Mouse (Mus musculus) heart, embryonic 16.5 days (tissue): ENCODE data around the gene Prdm16. TPM values are rescaled to one million over a fixed set of nuclear protein-coding genes. Genes with fewer than 3 reads are reported as not detected.
A peak's percentile ranks its signal among the peaks of the same experiment; 100 is the strongest.

Source experiments
- ATAC-seq: fragments of 200-750 bp; cut with Nextera tagmentation; replicated peaks from 2 replicates; pipeline ENCODE4 v1.8.0; 2017; ENCODE audit warnings: moderate number of reproducible peaks; ENCODE audit not compliant: insufficient read depth, low FRiP score; ENCODE audit errors: extremely low read depth
- H3K27ac ChIP-seq: fragments of 300-500 bp; sonication (generic); 2 replicates; pipeline ENCODE4 v1.5.1; 2014; ENCODE audit warnings: mild to moderate bottlenecking, low read length, control low read depth, moderate library complexity
- H3K27me3 ChIP-seq: fragments of 300-500 bp; sonication (generic); 2 replicates; pipeline ENCODE4 v1.6.1; 2014; ENCODE audit warnings: low read length, mixed read lengths; ENCODE audit not compliant: control insufficient read depth, insufficient read depth
- H3K36me3 ChIP-seq: fragments of 300-500 bp; sonication (generic); 2 replicates; pipeline ENCODE4 v1.6.1; 2014; ENCODE audit not compliant: control insufficient read depth, insufficient read depth
- H3K4me1 ChIP-seq: fragments of 300-500 bp; sonication (generic); 2 replicates; pipeline ENCODE4 v1.6.1; 2014; ENCODE audit warnings: low read length, mixed read lengths; ENCODE audit not compliant: control insufficient read depth, insufficient read depth
- H3K4me2 ChIP-seq: fragments of 300-500 bp; sonication (generic); 2 replicates; pipeline ENCODE4 v1.6.1; 2014; ENCODE audit warnings: low read depth, mild to moderate bottlenecking, control low read depth, low read length
- H3K4me3 ChIP-seq: fragments of 300-500 bp; sonication (generic); 2 replicates; pipeline ENCODE4 v1.5.1; 2014; ENCODE audit warnings: mild to moderate bottlenecking, control low read depth, low read length
- H3K9ac ChIP-seq: fragments of 300-500 bp; sonication (generic); 2 replicates; pipeline ENCODE4 v1.6.1; 2014; ENCODE audit warnings: low read length, control low read depth
- H3K9me3 ChIP-seq: fragments of 300-500 bp; sonication (generic); replicated peaks from 2 replicates; pipeline ENCODE4 v1.6.1; 2016; ENCODE audit warnings: low read length; ENCODE audit not compliant: control insufficient read depth
- WGBS: fragments of 180-500 bp; shearing (Covaris S2); extraction: QIAGEN DNeasy Blood & Tissue Kit; methylation state at CpG from one replicate; pipeline ENCODE4 v1.1.7; 2014; 5-methylcytosine and 5-hydroxymethylcytosine counted together
- polyA plus RNA-seq: library from polyadenylated mRNA; unstranded; fragments of >200 nt; fragmentation: Nextera tagmentation; extraction: Ambion mirVana; gene quantifications from 2 replicates; pipeline ENCODE4 v1.2.1, GENCODE M21; 2015

The Prdm16 gene
- polyA plus RNA-seq, 1 experiment from 2014 or later, result 18.2 TPM

GRCm38 (mm10) chr4:154478933-154479613, 157.6 kb downstream of the Prdm16 start:
- ATAC-seq, result no peak
- no peak overlapping the region for H3K4me3 ChIP-seq
- no peak overlapping the region for H3K9ac ChIP-seq
- H3K4me1 ChIP-seq, result peaks cover 45% of the 10 kb centered on the region
- WGBS, result 52% methylated on average over 8 of the region's 8 CpGs
- H3K36me3 ChIP-seq, result peaks cover 3% of the 10 kb centered on the region
- no peaks in the 10 kb centered on the region for H3K9me3 ChIP-seq
- H3K27ac ChIP-seq, result peak overlapping the region; percentile 46
- no peak overlapping the region for H3K4me2 ChIP-seq
- H3K27me3 ChIP-seq, result peaks cover 10% of the 10 kb centered on the region; the same call in 1 of the 2 replicates

GRCm38 (mm10) chr4:154473571-154474307, 162.9 kb downstream of the Prdm16 start:
- Histone ChIP-seq H3K4me2 (no peak overlapping the region), H3K9ac (no peak overlapping the region), H3K9me3 (no peaks in the 10 kb centered on the region), H3K27ac (no peak overlapping the region), H3K27me3 (peaks cover 12% of the 10 kb centered on the region; the same call in 1 of the 2 replicates), H3K4me3 (no peak overlapping the region), H3K36me3 (peaks cover 3% of the 10 kb centered on the region), H3K4me1 (peaks cover 9% of the 10 kb centered on the region)
- WGBS, result 31% methylated on average over 25 of the region's 25 CpGs
- no peak for ATAC-seq

GRCm38 (mm10) chr4:154472569-154472968, 164.1 kb downstream of the Prdm16 start:
- peaks cover 3% of the 10 kb centered on the region for H3K36me3 ChIP-seq
- no peak overlapping the region for H3K4me3 ChIP-seq
- no peak overlapping the region for H3K9ac ChIP-seq
- H3K9me3 ChIP-seq, result no peaks in the 10 kb centered on the region
- WGBS, result 40% methylated on average over 8 of the region's 8 CpGs
- H3K4me1 ChIP-seq, result peaks cover 9% of the 10 kb centered on the region
- peaks cover 12% of the 10 kb centered on the region; the same call in 1 of the 2 replicates for H3K27me3 ChIP-seq
- no peak for ATAC-seq
- no peak overlapping the region for H3K4me2 ChIP-seq
- H3K27ac ChIP-seq, result no peak overlapping the region

- peaks cover 3% of the 10 kb centered on the region for H3K36me3 ChIP-seq
- H3K27ac ChIP-seq, result no peak overlapping the region
- H3K4me2 ChIP-seq, result no peak overlapping the region
- H3K4me1 ChIP-seq, result peaks cover 9% of the 10 kb centered on the region
- no peak overlapping the region for H3K4me3 ChIP-seq
- 28% methylated on average over 17 of the region's 17 CpGs for WGBS
- ATAC-seq, result no peak
- H3K27me3 ChIP-seq, result peaks cover 12% of the 10 kb centered on the region; the same call in 1 of the 2 replicates
- no peak overlapping the region for H3K9ac ChIP-seq
- no peaks in the 10 kb centered on the region for H3K9me3 ChIP-seq
Observed at GRCm38 (mm10) chr4:154471447-154472101, 165.1 kb downstream of the Prdm16 start.

- H3K4me1 ChIP-seq, result peaks cover 2% of the 10 kb centered on the region; the same call in 1 of the 2 replicates
- no peaks in the 10 kb centered on the region for H3K9me3 ChIP-seq
- no peaks in the 10 kb centered on the region for H3K36me3 ChIP-seq
- peaks cover 4% of the 10 kb centered on the region for H3K27me3 ChIP-seq
- ATAC-seq, result no peak
- no peak overlapping the region for H3K9ac ChIP-seq
- H3K27ac ChIP-seq, result no peak overlapping the region
- WGBS, result 35% methylated on average over 5 of the region's 5 CpGs
- H3K4me3 ChIP-seq, result no peak overlapping the region
- H3K4me2 ChIP-seq, result no peak overlapping the region
Observed at GRCm38 (mm10) chr4:154466305-154466704, 170.4 kb downstream of the Prdm16 start.

- 65% methylated on average over 9 of the region's 9 CpGs for WGBS
- Histone ChIP-seq H3K9me3 (no peaks in the 10 kb centered on the region), H3K27ac (no peak overlapping the region), H3K27me3 (peaks cover 4% of the 10 kb centered on the region), H3K4me2 (no peak overlapping the region), H3K4me3 (no peak overlapping the region), H3K4me1 (peaks cover 2% of the 10 kb centered on the region; the same call in 1 of the 2 replicates), H3K36me3 (no peaks in the 10 kb centered on the region), H3K9ac (no peak overlapping the region)
- ATAC-seq, result no peak
Observed at GRCm38 (mm10) chr4:154465123-154465522, 171.6 kb downstream of the Prdm16 start.

GRCm38 (mm10) chr4:154460021-154460420, 176.7 kb downstream of the Prdm16 start:
- Histone ChIP-seq H3K4me3 (no peak overlapping the region), H3K9ac (no peak overlapping the region), H3K36me3 (no peaks in the 10 kb centered on the region), H3K9me3 (no peaks in the 10 kb centered on the region), H3K4me1 (peaks cover 2% of the 10 kb centered on the region), H3K27me3 (peaks cover 4% of the 10 kb centered on the region), H3K4me2 (no peak overlapping the region), H3K27ac (no peak overlapping the region)
- 70% methylated on average over 13 of the region's 13 CpGs for WGBS
- no peak for ATAC-seq

- Histone ChIP-seq H3K9me3 (no peaks in the 10 kb centered on the region), H3K4me1 (peaks cover 6% of the 10 kb centered on the region), H3K4me2 (no peak overlapping the region), H3K9ac (no peak overlapping the region), H3K4me3 (no peak overlapping the region), H3K36me3 (no peaks in the 10 kb centered on the region), H3K27me3 (no peaks in the 10 kb centered on the region), H3K27ac (no peak overlapping the region)
- WGBS, result 68% methylated on average over 3 of the region's 3 CpGs
- no peak for ATAC-seq
Observed at GRCm38 (mm10) chr4:154457756-154458155, 178.9 kb downstream of the Prdm16 start.
